Mouse (Mus musculus) limb, embryonic 15.5 days (tissue): ENCODE data around the gene Zfp281. TPM values are rescaled to one million over a fixed set of nuclear protein-coding genes. Genes with fewer than 3 reads are reported as not detected.
A peak's percentile ranks its signal among the peaks of the same experiment; 100 is the strongest.

Experiments used
- ATAC-seq: fragments of 200-750 bp; cut with Nextera tagmentation; 2 replicates; pipeline ENCODE4 v1.8.0; 2017; ENCODE audit warnings: low read depth, moderate TSS enrichment; ENCODE audit not compliant: insufficient number of reproducible peaks, low FRiP score, low TSS enrichment
- H3K27ac ChIP-seq: fragments of 300-500 bp; sonication (generic); 2 replicates; pipeline ENCODE4 v1.5.1; 2015; ENCODE audit warnings: moderate library complexity, mild to moderate bottlenecking, inconsistent platforms
- H3K27me3 ChIP-seq: fragments of 300-500 bp; sonication (generic); 2 replicates; pipeline ENCODE4 v1.6.1; 2015; ENCODE audit warnings: inconsistent platforms
- H3K36me3 ChIP-seq: fragments of 300-500 bp; sonication (generic); 2 replicates; pipeline ENCODE4 v1.6.1; 2015; ENCODE audit warnings: inconsistent platforms
- H3K4me1 ChIP-seq: fragments of 300-500 bp; sonication (generic); 2 replicates; pipeline ENCODE4 v1.6.1; 2015; ENCODE audit warnings: inconsistent platforms
- H3K4me2 ChIP-seq: fragments of 300-500 bp; sonication (generic); 2 replicates; pipeline ENCODE4 v1.6.1; 2015; ENCODE audit warnings: mild to moderate bottlenecking, inconsistent platforms
- H3K4me3 ChIP-seq: fragments of 300-500 bp; sonication (generic); 2 replicates; pipeline ENCODE4 v1.5.1; 2015; ENCODE audit warnings: mild to moderate bottlenecking, inconsistent platforms
- H3K9ac ChIP-seq: fragments of 300-500 bp; sonication (generic); 2 replicates; pipeline ENCODE4 v1.6.1; 2015; ENCODE audit warnings: inconsistent platforms
- H3K9me3 ChIP-seq: fragments of 300-500 bp; sonication (generic); 2 replicates; pipeline ENCODE4 v1.6.1; 2016; ENCODE audit warnings: inconsistent platforms
- WGBS: fragments of 180-500 bp; shearing (Covaris S2); methylation state at CpG from one replicate; pipeline ENCODE4 v1.1.7; 2015; 5-methylcytosine and 5-hydroxymethylcytosine counted together
- polyA plus RNA-seq: library from polyadenylated mRNA; unstranded; fragments of >200 nt; fragmentation: Nextera tagmentation; extraction: Ambion mirVana; gene quantifications from 2 replicates; pipeline ENCODE4 v1.2.1, GENCODE M21; 2015

Gene Zfp281
- polyA plus RNA-seq, 1 experiment from 2014 or later = 17.3 TPM

DNA sequence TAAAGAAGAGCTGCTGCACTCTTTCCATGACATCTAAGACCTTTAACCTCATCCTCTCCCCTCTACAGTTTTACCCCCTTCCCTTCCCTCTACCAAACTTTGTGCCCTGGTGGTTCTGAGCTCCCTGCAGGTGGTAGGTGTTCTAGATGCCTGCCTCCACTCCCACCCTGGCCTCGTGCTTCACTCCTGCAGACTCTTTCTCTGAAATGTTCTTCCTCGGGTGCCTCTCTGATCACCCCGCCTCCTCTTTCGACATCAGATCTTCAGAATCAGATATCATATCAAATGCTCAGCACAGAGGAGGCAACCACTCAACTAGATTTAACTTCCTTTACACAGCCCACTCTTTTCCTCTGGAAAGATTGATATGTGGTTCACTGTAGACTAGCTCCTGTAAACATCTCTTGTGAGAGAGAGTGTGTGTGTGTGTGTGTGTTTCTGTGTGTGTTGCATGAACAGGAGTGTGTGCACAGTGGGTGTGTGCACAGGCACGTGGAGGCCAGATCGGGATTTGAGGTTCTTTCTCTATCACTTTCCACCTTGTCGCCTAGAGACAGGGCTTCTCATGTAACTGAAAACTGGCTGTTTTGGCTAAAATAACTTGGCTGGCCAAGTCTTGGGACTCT lies 7.4 kb upstream of the Zfp281 start:
- Histone ChIP-seq H3K4me1 (no peaks in the 10 kb centered on the region), H3K27ac (no peak overlapping the region), H3K27me3 (no peaks in the 10 kb centered on the region), H3K4me2 (no peak overlapping the region), H3K4me3 (no peak overlapping the region), H3K9ac (no peak overlapping the region), H3K9me3 (no peaks in the 10 kb centered on the region), H3K36me3 (no peaks in the 10 kb centered on the region)
- no peak for ATAC-seq
- WGBS = 66% methylated on average over 7 of the region's 7 CpGs

DNA sequence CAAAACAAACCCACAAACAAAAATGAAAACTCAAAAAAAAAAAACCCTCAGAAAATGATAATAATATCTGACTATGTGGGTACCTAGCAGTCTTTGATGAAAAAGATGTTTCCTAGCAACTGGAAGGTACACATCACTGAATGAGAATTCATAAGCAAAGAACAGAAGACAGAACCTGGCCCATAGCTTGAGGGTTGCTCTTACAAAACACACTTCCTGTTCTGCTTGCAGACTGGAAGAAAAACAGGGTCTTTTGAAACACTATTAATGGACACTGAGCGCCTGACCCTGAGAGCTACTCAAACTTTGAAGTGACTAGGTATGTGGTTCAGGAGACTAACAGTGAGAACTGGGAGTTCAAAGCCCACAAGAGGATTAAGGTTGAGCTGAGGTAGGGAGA lies 6.1 kb upstream of the Zfp281 start:
- WGBS = 84% methylated on average over 1 of the region's 1 CpGs
- Histone ChIP-seq H3K27me3 (no peaks in the 10 kb centered on the region), H3K36me3 (no peaks in the 10 kb centered on the region), H3K4me3 (no peak overlapping the region), H3K4me2 (no peak overlapping the region), H3K4me1 (no peaks in the 10 kb centered on the region), H3K9ac (no peak overlapping the region), H3K9me3 (no peaks in the 10 kb centered on the region), H3K27ac (no peak overlapping the region)
- no peak for ATAC-seq

GRCm38 (mm10) chr1:136625019-136625895 lies 556 bp downstream of the Zfp281 start:
- peaks cover 22% of the 10 kb centered on the region for H3K4me1 ChIP-seq
- WGBS = 2% methylated on average over 57 of the region's 92 CpGs

DNA sequence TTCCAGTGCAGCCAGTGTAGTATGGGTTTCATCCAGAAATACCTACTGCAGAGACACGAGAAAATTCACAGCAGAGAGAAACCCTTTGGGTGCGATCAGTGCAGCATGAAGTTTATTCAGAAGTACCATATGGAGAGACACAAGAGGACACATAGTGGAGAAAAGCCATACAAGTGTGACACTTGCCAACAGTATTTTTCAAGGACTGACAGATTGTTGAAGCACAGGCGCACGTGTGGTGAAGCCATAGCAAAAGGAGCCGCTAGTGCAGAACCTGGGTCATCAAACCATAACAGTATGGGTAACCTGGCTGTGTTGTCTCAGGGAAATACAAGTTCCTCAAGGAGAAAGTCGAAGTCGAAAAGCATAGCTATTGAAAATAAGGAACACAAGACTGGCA lies 1.4 kb downstream of the Zfp281 start:
- Histone ChIP-seq H3K4me3 (peak overlapping the region; percentile 92), H3K27me3 (no peaks in the 10 kb centered on the region), H3K36me3 (peaks cover 22% of the 10 kb centered on the region), H3K4me1 (peaks cover 22% of the 10 kb centered on the region), H3K4me2 (peak overlapping the region; percentile 58), H3K9me3 (no peaks in the 10 kb centered on the region), H3K27ac (no peak overlapping the region), H3K9ac (peak overlapping the region; percentile 89; the same call in 1 of the 2 replicates)
- WGBS = 87% methylated on average over 7 of the region's 7 CpGs
- ATAC-seq = no peak

More at GRCm38 (mm10) chr1:136625019-136625895, 556 bp downstream of the Zfp281 start:
- H3K9me3 ChIP-seq = no peaks in the 10 kb centered on the region
- H3K27ac ChIP-seq = peak overlapping the region; percentile 95
- peaks cover 20% of the 10 kb centered on the region for H3K36me3 ChIP-seq
- H3K4me2 ChIP-seq = peak overlapping the region; percentile 58
- H3K9ac ChIP-seq = peak overlapping the region; percentile 89
- H3K4me3 ChIP-seq = peak overlapping the region; percentile 92
- 0 out of 2 replicates have a peak, but pooled peaks have one; percentile 36 for ATAC-seq
- H3K27me3 ChIP-seq = no peaks in the 10 kb centered on the region

- ATAC-seq = no peak
- H3K4me3 ChIP-seq = no peak overlapping the region
- H3K27ac ChIP-seq = no peak overlapping the region
- peaks cover 22% of the 10 kb centered on the region for H3K36me3 ChIP-seq
- H3K27me3 ChIP-seq = no peaks in the 10 kb centered on the region
- H3K4me2 ChIP-seq = no peak overlapping the region
- no peak overlapping the region for H3K9ac ChIP-seq
- H3K4me1 ChIP-seq = peaks cover 22% of the 10 kb centered on the region
- H3K9me3 ChIP-seq = no peaks in the 10 kb centered on the region
- 87% methylated on average over 5 of the region's 5 CpGs for WGBS
Observed at GRCm38 (mm10) chr1:136626756-136627155, 2.1 kb downstream of the Zfp281 start.

- ATAC-seq = no peak
- Histone ChIP-seq H3K36me3 (peaks cover 22% of the 10 kb centered on the region), H3K9me3 (no peaks in the 10 kb centered on the region), H3K9ac (no peak overlapping the region), H3K4me1 (peaks cover 22% of the 10 kb centered on the region), H3K4me3 (no peak overlapping the region), H3K4me2 (no peak overlapping the region), H3K27ac (no peak overlapping the region), H3K27me3 (no peaks in the 10 kb centered on the region)
- 92% methylated on average over 5 of the region's 5 CpGs for WGBS
Observed at GRCm38 (mm10) chr1:136627591-136627990, 2.9 kb downstream of the Zfp281 start.

GRCm38 (mm10) chr1:136632891-136633290 lies 8.2 kb downstream of the Zfp281 start:
- no peak overlapping the region for H3K4me2 ChIP-seq
- 89% methylated on average over 3 of the region's 3 CpGs for WGBS
- H3K36me3 ChIP-seq = 0 out of 2 replicates have a peak, but pooled peaks cover 6% of the 10 kb centered on the region

DNA sequence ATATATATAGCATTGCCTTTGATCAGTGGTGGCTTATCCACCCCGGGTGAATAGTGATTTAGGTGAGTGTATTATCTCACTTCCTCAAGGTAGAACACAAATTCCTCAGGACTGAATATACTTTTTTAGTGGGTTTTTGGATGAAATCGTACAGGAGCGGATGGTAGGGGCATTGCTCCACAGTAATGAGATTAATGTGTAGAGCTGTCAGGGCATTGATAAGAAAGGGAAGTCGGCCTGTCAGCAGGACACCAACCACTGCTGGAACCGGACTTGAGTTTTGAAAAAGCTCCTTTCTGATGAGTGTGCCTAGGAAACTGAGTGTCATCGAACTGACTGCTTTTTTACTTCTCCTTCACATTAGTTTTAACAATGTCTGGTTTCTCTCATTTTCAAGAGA lies 10.9 kb downstream of the Zfp281 start:
- H3K4me3 ChIP-seq = no peak overlapping the region
- no peak overlapping the region for H3K9ac ChIP-seq
- no peaks in the 10 kb centered on the region for H3K27me3 ChIP-seq
- H3K9me3 ChIP-seq = no peaks in the 10 kb centered on the region
- 0 out of 2 replicates have a peak, but pooled peaks cover 6% of the 10 kb centered on the region for H3K36me3 ChIP-seq
- no peaks in the 10 kb centered on the region for H3K4me1 ChIP-seq
- 81% methylated on average over 6 of the region's 6 CpGs for WGBS
- no peak for ATAC-seq
- no peak overlapping the region for H3K27ac ChIP-seq
- H3K4me2 ChIP-seq = no peak overlapping the region

More at GRCm38 (mm10) chr1:136632891-136633290, 8.2 kb downstream of the Zfp281 start:
- H3K4me3 ChIP-seq = no peak overlapping the region
- no peak for ATAC-seq
- no peaks in the 10 kb centered on the region for H3K9me3 ChIP-seq
- no peaks in the 10 kb centered on the region for H3K4me1 ChIP-seq
- H3K27ac ChIP-seq = no peak overlapping the region
- H3K9ac ChIP-seq = no peak overlapping the region
- no peaks in the 10 kb centered on the region for H3K27me3 ChIP-seq

GRCm38 (mm10) chr1:136636946-136637345 lies 12.2 kb downstream of the Zfp281 start:
- Histone ChIP-seq H3K27ac (no peak overlapping the region), H3K4me1 (no peaks in the 10 kb centered on the region), H3K4me3 (no peak overlapping the region), H3K9ac (no peak overlapping the region), H3K36me3 (0 out of 2 replicates have a peak, but pooled peaks cover 4% of the 10 kb centered on the region), H3K4me2 (no peak overlapping the region), H3K9me3 (no peaks in the 10 kb centered on the region), H3K27me3 (no peaks in the 10 kb centered on the region)
- 93% methylated on average over 6 of the region's 6 CpGs for WGBS
- no peak for ATAC-seq

- ATAC-seq = no peak
- no peak overlapping the region for H3K27ac ChIP-seq
- no peak overlapping the region for H3K9ac ChIP-seq
- 88% methylated on average over 4 of the region's 4 CpGs for WGBS
- no peak overlapping the region for H3K4me2 ChIP-seq
- H3K9me3 ChIP-seq = no peaks in the 10 kb centered on the region
- 0 out of 2 replicates have a peak, but pooled peaks cover 4% of the 10 kb centered on the region for H3K36me3 ChIP-seq
- H3K27me3 ChIP-seq = no peaks in the 10 kb centered on the region
- H3K4me1 ChIP-seq = no peaks in the 10 kb centered on the region
- no peak overlapping the region for H3K4me3 ChIP-seq
Observed at GRCm38 (mm10) chr1:136637696-136638095, 13.0 kb downstream of the Zfp281 start.

DNA sequence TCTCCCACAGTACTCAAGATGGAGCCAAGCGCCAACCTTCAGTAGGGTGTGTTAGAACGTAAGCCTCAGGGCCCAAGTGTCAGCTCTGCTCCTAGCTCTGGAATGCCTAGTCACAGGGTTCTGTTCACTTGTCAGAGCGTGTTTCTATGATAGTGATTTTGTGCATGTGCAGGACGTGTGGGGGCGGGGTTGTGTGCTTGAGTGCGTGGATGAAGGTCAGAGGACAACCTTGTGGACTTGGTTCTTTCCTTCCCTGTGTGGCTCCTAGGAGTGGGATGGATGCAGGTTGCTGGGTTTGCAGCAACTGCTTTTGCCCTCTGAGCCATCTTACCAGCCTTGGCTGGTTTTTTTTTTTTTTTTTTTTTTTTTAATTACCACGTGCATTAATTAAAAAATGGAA lies 13.5 kb downstream of the Zfp281 start:
- H3K9me3 ChIP-seq = no peaks in the 10 kb centered on the region
- H3K27ac ChIP-seq = no peak overlapping the region
- H3K9ac ChIP-seq = no peak overlapping the region
- H3K4me3 ChIP-seq = no peak overlapping the region
- no peaks in the 10 kb centered on the region for H3K4me1 ChIP-seq
- 0 out of 2 replicates have a peak, but pooled peaks cover 4% of the 10 kb centered on the region for H3K36me3 ChIP-seq
- 90% methylated on average over 7 of the region's 7 CpGs for WGBS
- H3K27me3 ChIP-seq = no peaks in the 10 kb centered on the region
- no peak overlapping the region for H3K4me2 ChIP-seq
- no peak for ATAC-seq

DNA sequence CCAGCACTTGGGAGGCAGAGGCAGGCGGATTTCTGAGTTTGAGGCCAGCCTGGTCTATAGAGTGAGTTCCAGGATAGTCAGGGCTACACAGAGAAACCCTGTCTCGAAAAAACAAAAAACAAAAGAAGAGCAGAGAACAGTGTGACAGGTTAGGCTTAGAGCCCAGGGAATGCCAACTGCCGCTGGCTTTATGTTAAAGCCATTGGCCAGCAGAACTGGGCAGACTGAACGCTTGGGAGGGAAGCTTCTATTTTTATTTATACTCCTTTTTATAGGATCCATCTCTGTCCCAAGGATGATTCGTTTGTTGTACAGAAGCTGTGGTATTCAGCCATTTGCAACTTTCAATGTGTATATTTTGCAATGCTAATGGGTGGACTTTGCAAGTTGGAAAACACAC lies 14.0 kb downstream of the Zfp281 start:
- no peaks in the 10 kb centered on the region for H3K27me3 ChIP-seq
- no peak overlapping the region for H3K4me3 ChIP-seq
- H3K4me2 ChIP-seq = no peak overlapping the region
- H3K27ac ChIP-seq = no peak overlapping the region
- ATAC-seq = no peak
- 0 out of 2 replicates have a peak, but pooled peaks cover 3% of the 10 kb centered on the region for H3K36me3 ChIP-seq
- H3K9me3 ChIP-seq = no peaks in the 10 kb centered on the region
- H3K9ac ChIP-seq = no peak overlapping the region
- no peaks in the 10 kb centered on the region for H3K4me1 ChIP-seq
- 88% methylated on average over 5 of the region's 5 CpGs for WGBS
